Mouse (Mus musculus): ENCODE measurements around the gene Evi5.

Evi5 gene

DNA sequence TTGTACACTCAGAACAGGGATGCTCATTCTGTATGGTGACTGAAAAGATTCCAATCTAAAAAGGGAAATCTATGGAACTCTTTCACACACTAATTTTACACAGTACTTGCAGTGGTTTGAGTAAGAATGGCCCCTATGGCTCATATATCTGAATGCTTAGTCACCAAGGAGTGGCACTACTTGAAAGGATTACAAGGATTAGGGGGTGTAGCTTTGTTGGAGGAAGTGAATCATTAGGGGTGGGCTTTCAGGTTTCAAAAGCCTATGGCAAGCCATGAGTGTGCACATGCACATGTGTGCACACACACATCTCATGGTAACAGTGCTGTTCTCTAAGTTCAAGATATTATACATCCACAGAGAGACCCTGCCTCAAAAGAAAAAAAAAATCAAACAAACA, 72.3 kb downstream of the Evi5 start:
- peak; percentile 42; the same call in 1 of the 2 replicates for ATAC-seq (ENCODE audit: low TSS enrichment)

DNA sequence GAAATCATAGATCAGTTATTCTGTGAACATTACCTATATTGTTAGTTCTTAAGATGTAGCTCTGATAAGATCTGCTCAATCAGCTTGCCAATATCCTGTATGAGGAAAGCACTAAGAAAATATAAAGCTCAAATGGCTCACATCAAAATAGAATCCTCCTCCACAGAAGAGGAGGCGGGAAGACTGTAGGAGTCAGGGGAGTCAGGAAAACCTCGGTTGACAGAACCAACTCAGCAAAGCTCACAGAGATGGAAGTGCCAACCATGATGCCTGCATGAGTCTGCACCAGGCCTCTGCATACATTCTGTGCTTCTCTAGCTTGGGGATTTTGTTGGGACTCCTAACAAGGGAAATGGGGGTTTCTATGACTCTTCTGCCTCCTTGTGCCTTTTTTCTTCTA, 73.7 kb downstream of the Evi5 start:
- peak; percentile 80 for ATAC-seq (ENCODE audit: low TSS enrichment)

DNA sequence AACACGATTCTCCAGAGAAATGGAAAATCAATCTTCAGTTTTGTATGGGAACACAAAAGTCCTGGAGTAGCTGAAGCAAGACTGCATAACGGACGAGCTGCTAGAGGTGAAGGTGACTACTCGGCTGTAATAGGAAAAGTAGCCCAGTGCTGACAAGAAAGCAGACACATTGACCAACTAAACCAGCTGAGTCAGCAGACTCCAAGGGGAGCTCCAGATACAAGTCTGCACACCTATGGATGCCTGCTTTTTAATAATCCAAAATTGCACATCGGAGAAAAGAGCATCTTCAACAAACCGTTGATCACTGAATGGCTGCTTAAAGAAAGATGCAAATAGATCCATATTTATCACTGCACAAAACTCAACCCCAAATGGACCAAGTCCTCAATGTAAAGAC, 76.6 kb downstream of the Evi5 start:
- no peak for ATAC-seq (ENCODE audit: low TSS enrichment)

DNA sequence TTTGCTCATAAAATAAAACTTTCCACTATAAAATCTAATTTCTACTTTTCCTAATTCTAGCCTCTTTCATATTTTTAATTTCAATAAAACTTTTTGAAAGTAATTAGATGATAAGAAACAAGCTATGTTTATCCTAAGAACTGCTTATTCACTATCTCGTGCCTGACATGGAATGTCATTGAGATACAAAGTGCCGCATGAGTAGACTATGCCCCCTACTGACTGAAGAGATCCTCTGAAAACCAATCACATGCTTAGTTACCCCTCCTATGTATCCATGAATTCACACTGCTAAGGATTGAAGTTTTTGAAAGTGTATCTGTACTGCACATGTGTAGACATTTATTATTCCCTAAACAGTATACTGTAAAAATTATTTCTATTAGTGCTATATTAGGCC, 81.0 kb downstream of the Evi5 start:
- no peak for ATAC-seq (ENCODE audit: low TSS enrichment)

DNA sequence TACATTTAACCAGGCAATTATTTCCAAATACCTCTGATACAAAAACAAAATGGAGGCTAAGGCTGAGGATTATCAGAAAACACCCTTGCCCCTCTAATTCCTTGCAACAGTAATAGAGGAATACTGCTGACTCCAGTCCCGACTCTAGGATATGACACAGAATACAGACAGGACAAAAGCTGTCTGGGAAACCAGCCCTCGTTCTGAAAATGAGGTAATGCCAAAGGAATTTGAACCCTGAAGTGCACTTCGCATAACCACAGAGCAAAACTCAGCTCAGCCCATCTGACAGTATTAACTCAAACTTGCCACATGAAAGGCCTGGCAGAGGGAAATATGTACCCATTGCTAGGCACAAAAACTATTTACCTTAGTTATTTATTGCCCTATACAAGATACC, 81.6 kb downstream of the Evi5 start:
- ATAC-seq (ENCODE audit: low TSS enrichment): no peak

DNA sequence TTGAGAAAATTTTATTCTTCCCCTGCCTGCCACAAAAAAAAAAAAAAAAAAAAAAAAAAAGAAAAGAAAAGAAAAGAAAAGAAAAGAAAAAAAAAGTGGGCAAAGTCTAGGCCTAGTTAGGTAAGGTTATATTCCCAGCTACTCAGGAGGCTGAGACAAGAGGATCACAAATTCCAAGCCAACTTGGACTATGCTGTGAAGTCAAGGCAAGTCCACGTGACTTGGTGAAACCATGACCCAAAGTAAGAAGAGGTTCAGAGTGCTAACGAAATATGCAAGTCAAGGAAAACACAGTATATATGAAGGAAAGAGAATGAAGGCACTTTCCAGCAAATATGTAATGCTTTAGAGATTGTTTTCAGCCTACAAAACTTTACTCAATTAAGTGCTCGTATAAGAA, 82.4 kb downstream of the Evi5 start:
- no peak for ATAC-seq (ENCODE audit: low TSS enrichment)

DNA sequence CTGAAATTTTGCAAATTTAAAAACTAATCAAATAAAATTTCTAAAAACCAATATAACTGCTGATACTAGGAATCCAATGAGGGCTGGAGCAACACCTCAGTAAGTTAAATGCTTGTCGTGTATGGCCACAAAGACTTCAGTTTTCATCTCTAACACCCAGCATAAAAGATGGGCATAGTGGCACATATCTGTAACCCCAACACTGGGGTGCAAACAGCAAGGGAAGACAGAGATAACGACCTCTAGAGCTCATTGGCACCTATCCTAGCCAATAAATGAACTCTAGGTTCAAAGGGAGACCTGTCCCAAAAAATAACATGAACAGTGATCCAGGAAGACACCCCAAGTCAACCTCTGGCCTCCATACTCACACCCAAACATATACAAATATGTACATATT, 82.9 kb downstream of the Evi5 start:
- ATAC-seq (ENCODE audit: low TSS enrichment): no peak

DNA sequence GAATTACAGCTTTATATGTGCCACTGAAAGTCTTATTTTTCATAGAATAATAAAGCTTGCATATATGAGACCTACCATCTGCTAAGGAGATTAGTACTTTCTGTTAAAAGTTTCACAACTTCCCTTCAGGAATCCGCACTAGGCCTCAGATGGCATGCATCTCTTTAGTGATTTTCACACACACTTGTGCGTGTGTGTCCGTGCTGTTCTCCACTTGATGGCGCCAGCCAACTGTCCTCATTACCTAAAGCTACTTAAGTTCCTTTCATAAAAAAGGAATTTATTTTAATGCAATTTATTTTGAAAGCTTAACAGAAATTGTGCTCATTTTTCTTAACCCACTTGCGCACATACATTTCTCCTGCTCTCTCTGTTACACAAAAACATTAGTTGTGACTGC, 85.4 kb downstream of the Evi5 start:
- ATAC-seq (ENCODE audit: low TSS enrichment): no peak

DNA sequence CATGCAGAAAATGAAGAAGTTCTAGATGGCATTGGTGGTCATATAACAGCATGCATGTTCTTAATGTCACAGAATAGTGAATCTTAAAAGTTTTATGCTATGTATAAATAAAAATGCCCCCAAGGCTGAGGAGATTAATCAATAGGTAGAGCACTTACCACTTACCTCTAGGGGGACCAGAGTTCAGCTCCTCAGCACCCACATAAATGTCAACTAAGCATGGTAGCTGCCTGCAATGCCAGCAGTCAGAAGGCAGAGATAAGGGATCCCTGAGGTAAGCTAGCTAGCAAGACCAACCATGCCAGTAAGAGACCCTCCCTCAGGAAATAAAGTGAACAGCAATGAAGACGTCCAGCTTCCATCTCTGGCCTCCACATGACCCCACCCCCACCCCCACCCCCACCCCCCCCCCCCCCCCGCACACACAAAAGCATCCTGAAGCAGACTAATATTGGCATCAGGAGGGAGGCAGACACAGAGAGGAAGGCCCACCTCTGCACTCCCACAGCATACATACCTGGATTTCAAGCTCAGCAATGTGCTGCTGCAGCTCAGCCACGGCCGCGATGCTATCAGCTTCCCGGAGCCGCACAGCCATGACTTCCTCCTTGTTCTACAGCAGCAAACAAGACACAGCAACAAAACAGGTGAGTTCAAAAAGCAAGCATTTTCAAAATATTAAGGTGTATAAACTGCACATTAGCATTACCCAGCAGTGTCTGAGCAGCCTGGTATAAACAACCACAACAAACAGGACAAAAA, 87.0 kb downstream of the Evi5 start:
- ATAC-seq (ENCODE audit: low TSS enrichment): no peak

DNA sequence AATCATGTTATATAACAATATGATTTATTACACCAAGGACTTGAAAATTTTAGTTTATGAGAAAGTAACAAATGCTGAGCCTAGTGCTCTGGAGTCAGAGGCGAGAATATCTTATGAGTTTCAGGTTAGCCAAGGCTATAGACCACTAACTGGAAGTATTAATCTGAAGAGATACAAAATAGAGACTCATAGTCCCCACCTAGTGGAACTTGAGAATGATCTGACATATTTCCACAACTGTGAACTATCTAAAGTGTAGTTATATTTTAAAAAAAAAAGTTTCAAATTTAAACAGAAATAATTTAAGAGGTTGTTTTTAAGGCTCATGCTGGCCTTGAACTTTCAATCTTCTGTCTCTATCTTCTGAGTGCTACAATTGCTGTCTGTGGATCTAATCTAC, 92.5 kb downstream of the Evi5 start:
- ATAC-seq (ENCODE audit: low TSS enrichment): no peak

DNA sequence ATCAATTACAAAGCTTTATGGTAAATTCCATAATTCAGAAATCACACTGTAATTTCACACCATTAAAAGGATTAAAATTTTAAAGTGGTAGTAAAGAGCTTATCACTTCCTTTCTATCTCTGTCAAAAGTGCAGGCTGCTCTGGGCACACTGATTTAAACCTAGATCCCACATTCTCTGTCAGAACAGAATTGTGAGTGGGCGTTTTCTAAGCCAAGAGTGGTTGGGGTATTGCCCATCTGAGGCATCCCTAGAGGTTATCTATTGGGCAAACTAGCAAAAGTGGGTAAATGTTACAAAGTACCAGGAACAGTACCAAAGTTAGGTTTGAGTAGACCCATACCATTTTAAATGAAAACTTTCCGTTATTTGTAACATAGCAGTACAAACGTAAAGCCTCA, 96.1 kb downstream of the Evi5 start:
- ATAC-seq (ENCODE audit: low TSS enrichment): no peak

DNA sequence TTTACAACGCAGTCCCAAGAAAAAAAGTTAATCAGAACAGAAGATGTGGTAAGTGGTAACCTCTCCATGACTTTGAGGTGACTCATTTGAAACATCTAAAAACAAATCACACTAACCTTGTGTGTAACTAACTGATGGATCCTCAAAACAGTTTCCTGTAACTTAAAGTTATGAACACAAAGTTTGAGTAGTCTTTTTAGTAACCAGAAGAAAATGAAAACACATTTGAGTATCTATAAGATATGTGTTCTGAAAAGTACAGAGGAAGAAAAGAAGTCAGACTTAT, 97.4 kb downstream of the Evi5 start:
- no peak for ATAC-seq (ENCODE audit: low TSS enrichment)

DNA sequence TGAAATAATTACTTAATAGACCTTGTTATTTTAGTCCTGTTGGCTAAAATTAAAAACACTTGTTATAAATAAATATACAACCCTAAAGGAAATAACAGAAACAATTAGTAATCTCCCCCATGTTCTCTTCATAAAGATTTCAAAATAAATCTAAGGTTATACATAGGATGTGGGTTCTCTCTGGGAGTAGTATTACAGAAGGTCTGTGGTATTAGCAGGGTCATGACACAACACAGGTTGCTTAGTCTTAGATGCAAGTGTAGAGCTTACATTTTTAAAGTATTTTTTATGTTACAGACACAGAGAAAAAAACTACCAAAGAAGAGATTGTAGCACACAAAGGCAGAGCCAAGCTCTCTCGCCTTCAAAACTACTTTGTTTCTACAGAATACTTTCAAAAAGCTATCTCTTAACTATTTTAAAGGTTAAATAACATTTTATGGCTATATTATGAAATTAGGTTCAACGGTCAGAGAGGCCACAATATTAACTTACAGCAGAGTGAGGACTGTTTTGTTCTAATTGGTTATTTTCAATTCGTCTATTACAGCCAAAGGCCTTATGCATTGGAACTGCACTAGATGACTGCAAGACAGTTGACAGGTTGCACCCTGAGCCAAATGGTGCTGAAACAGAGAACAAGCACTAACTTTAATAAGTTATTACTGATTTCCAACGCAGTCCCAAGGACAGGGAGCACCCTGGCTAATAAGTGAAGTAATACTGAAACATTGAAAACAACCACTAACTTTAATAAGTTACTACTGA, 97.9 kb downstream of the Evi5 start:
- no peak for ATAC-seq (ENCODE audit: low TSS enrichment)

DNA sequence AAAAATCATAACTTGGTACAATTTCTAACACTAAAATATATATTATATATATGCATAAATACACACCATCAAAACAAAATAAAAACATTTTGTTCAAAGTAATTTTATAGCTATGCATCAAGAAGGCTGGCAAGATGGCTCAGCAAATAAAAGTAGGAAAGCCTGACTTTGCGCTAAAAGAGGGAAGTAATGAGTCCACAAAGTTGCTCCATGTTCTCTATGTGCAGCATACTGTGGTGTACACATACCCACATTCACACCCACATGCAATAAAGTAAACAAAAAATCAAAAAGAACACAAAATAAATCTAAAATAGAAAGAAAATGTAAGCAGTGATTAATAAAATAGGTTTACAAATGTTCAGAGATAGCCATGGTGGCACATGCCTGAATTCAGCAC, 99.0 kb downstream of the Evi5 start:
- no peak for ATAC-seq (ENCODE audit: low TSS enrichment)

DNA sequence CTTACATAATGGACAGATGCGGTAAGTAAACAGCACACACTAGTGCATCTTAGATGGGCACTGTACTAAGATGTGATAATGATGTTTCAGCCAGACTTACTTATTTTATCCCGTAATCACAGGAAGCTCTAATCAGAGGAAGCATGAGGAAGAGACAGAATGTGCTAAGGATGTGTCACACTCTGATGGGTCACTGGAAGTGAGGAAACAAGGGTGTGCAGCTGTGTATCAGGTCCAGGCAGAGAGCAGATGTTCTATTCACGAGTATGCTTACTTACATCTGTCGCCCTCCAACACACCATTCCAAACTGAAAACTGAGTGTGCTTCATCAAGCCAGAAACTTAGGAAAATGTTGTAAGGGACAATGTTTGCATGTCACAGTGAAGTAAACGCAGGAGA, 102.9 kb downstream of the Evi5 start:
- ATAC-seq (ENCODE audit: low TSS enrichment): peak; percentile 55; the same call in 1 of the 2 replicates

DNA sequence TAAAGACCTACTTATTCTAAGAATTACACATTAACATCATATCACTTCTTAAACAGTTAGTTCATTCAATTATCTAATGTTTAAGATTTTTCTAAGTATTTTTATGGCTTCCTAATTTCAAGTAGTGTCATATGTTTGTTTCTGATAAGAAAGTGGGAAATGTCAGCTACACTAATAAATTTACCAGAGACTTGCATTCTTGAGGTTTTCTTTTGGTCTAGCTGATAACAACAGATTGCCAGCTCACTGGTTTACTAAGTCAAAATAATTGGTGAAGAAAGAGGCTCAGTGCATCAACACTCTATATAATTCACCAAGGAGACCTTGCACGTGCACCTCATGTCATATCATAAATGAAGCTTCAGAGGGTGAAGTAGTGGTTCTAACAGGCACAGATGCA, 106.7 kb downstream of the Evi5 start:
- no peak for ATAC-seq (ENCODE audit: low TSS enrichment)

DNA sequence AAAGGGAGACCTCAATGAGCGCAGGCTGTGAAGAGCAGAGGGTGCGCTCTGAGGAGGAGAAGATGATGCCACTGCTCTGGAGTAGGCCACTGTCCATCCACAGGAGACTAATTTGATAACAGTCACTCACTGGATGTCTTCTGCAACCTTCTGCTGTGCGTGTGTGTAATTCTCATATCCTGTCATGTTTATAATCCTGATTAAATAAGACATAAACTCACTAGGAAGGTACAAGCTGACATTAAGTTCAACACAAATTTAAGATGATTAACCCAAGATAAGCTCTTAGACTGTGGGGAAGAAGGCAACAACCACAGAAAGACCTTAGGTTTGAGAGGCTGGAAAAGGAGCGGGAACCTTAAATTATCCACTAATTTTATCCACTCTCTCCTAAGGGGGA, 109.0 kb downstream of the Evi5 start:
- no peak for ATAC-seq (ENCODE audit: low TSS enrichment)

DNA sequence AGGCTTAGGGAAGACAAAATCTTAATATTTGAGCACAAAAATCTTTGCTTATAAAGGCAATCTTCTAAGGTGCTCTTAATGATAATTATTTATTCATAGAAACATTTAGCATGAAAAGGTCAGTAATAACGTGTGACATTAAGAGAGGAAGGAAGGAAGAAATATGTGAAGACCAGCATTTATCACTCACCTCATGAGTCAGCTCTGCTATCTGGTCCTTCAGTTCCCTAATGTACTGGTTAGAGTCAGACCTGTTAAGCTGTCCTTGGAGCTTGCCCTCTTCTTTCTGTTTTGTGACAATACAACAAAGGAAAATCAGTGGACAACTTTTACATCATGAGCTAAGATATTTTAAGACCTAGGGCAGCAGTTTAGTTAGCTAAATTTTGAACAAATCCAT, 110.4 kb downstream of the Evi5 start:
- no peak for ATAC-seq (ENCODE audit: low TSS enrichment)

DNA sequence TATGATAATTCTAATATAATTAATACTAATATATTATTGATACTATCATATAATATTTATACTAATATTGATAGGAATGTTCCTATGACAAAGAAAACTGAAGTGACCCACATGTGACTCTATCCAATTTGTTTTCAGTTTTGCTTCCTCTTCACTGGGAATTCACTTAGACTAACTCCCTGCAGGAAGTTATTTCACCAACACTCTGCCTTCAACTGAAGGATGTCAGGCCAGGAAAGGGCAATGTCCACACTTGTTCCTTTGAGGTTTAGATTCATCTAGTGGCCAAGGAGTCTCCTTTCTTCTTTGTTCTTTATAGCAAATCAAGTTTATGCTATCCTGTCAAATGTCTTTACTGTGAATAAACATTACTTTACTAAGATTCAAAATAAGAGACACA, 111.2 kb downstream of the Evi5 start:
- no peak for ATAC-seq (ENCODE audit: low TSS enrichment)

DNA sequence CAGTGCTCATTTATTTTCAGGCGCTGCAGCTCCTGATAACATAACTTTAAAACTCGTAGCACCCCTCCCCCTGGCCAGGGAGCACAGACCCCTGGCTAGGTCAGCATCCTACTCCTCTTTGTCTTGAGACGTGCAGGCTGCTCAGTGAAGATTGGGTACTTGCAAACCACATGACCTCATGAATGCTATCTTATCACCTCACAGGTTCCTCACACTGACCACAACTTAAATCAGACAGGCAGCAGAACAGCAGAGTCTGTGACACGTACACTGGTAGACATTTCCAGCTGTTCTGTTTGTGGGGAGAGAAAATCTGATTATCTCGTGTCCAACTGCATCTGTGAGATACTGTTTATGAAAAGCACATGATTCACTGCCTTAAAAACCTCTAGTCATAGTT, 115.8 kb downstream of the Evi5 start:
- no peak for ATAC-seq (ENCODE audit: low TSS enrichment)

DNA sequence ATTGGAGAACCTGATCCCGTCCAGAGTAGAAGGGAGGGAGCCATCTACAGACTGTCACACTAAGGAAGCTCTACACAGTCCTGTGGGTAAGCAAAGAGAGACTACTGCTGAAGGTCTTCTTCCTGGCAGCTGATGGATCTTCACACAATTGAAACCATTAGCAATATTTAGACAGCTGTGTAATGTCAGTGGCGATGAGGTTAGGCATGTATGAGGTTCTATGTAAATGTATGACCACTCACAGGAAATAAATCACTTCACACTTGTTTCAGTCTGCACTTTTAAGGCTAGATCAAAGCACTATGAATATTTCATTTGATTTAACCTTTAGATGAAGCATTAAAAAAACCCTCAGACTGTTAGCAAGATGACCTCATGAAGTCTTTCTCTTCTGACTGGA, 118.8 kb downstream of the Evi5 start:
- no peak for ATAC-seq (ENCODE audit: low TSS enrichment)

DNA sequence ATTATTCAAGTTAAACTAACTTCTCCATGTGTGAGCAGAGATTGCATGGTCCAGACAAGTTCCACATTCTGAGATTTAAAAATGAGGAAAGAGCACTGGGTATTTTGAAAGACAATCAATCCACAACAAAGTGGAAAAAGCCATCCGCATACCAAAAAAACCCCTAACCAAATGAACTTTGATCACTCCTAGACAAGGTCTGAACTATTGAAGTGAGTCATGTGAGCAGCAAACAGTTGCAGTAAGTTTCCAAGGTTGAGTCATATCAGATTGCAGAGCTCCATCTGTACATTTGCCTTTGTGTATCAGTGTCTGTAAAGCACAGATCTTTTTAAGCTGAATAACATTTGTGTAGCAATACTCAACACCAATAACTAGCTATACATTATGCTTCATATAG, 120.2 kb downstream of the Evi5 start:
- ATAC-seq (ENCODE audit: low TSS enrichment): no peak

DNA sequence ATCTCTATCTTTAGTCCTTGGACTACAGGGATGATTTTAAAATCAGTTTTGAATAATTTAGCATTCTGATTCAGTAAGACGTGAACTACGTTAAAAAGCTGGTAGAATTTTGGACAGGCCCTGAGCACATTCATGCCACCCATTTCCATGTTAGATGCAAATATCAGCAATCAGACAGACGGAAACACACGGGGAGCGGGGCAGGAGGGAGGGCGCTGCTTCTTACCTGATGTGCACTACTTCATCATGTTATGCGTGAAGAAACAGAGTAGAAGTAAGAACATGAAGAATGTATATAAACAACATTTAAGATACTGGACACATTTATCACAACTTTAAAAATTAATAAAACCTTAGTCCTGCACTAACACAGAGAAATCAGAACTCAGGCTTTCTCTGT, 121.3 kb downstream of the Evi5 start:
- ATAC-seq (ENCODE audit: low TSS enrichment): no peak
